ENCODE assay signal across 28 mouse cellular contexts in genomic region chr9:122067654-122068053, GRCm38 (mm10). TPM values are rescaled to one million over a fixed set of nuclear protein-coding genes. Genes with fewer than 3 reads are reported as not detected.
A peak's percentile ranks its signal among the peaks of the same experiment; 100 is the strongest.
DNase-seq lines count a peak whose midpoint lies in the region; ATAC-seq and TF ChIP-seq lines count a peak whose summit lies in the region.
"Had no signal": no experiment of that assay in that cellular context is flagged by ENCODE, and none has a peak within 500 bp of the region (broad histone marks: within the 10 kb centered on the region; RNA-seq: fewer than 3 reads in every experiment).

No protein-coding gene starts in this region.

- no peak for TF ChIP-seq CTCF in heart, adult 2 months (IDR thresholded peaks at IDR 0.05)
- TF ChIP-seq CTCF in lung, postnatal 0 days (IDR thresholded peaks at IDR 0.05): no peak

- intact Hi-C loops in heart, adult 2 months (cut with DNase I): loop anchor here (5.0 kb wide), 1 partner anchor 120 kb away; no protein-coding TSS in a partner anchor

- no peaks in the 10 kb centered on the region for H3K9me3 ChIP-seq in lung, postnatal 0 days (ENCODE audit: low read length)
- H3K9me3 ChIP-seq: forebrain, embryonic 13.5 days; heart, embryonic 13.5 days; hindbrain, embryonic 13.5 days; liver, embryonic 13.5 days; lung, embryonic 15.5 days had no signal

- peak; percentile 22; the same call in 1 of the 2 replicates for ATAC-seq in lung, postnatal 0 days
- ATAC-seq: forebrain, embryonic 13.5 days; intestine, embryonic 16.5 days; midbrain, embryonic 16.5 days had no signal

- DNase-seq in heart, adult 2 months: no peak
- DNase-seq in heart, adult 9 months (ENCODE audit: low spot score in 2 of 2): no peak
- peak; percentile 76 for DNase-seq in lung, postnatal 0 days (ENCODE audit: low spot score)
- no peak for DNase-seq in lung, adult 18-20 months
- peak; percentile 32 for DNase-seq in adipocyte (ENCODE audit: low spot score)
- peak; percentile 49 for DNase-seq in adrenal gland, postnatal 14 days
- DNase-seq: B cell, adult 2 months; cerebellum, adult 11 months; cerebellum, adult 9-10 months; cerebellum, postnatal 36 days; gastrocnemius, postnatal 14 days; heart, adult 11 months; kidney, adult 8-10 months; kidney, postnatal 4 days; left cerebral cortex, postnatal 4 days; liver, embryonic 13.5 days; right cerebral cortex, adult 18-20 months; spleen, adult 18-20 months; thymus, adult 2 months; thymus, postnatal 36 days had no signal

- H3K4me2 ChIP-seq in lung, postnatal 0 days (replicated peaks; ENCODE audit: low read depth, low read length): no peak overlapping the region
- H3K4me2 ChIP-seq: forebrain, embryonic 13.5 days; heart, embryonic 13.5 days; hindbrain, embryonic 13.5 days; liver, embryonic 13.5 days; lung, embryonic 15.5 days; midbrain, embryonic 11.5 days had no signal

- no peak overlapping the region for H3K4me3 ChIP-seq in heart, adult 2 months
- H3K4me3 ChIP-seq in lung, postnatal 0 days (ENCODE audit: low read depth, low read length): no peak overlapping the region
- H3K4me3 ChIP-seq: forebrain, embryonic 13.5 days; heart, embryonic 13.5 days; hindbrain, embryonic 13.5 days; liver, embryonic 13.5 days; lung, embryonic 15.5 days had no signal

- H3K9ac ChIP-seq in heart, adult 2 months (ENCODE audit: low read depth, low read length): no peak overlapping the region
- H3K9ac ChIP-seq in lung, postnatal 0 days (replicated peaks; ENCODE audit: low read depth): no peak overlapping the region
- H3K9ac ChIP-seq: forebrain, embryonic 13.5 days; heart, embryonic 13.5 days; hindbrain, embryonic 13.5 days; liver, embryonic 13.5 days; lung, embryonic 15.5 days had no signal

- 47% methylated on average over 2 of the region's 2 CpGs for WGBS in heart, adult 2 months
- 46% methylated on average over 2 of the region's 2 CpGs for WGBS in lung, postnatal 0 days

- no peak for TF ChIP-seq EP300 in heart, adult 2 months (IDR thresholded peaks at IDR 0.05; ENCODE audit: insufficient read depth, low read depth, low read length)
- TF ChIP-seq EP300 in lung, postnatal 0 days (IDR thresholded peaks at IDR 0.05): no peak

- H3K4me1 ChIP-seq in heart, adult 2 months (ENCODE audit: control insufficient read depth, insufficient read depth, low read length): peaks cover 30% of the 10 kb centered on the region
- peaks cover 13% of the 10 kb centered on the region; the same call in 1 of the 2 replicates for H3K4me1 ChIP-seq in lung, postnatal 0 days (ENCODE audit: insufficient read depth, low read depth, low read length)
- H3K4me1 ChIP-seq: forebrain, embryonic 13.5 days; hindbrain, embryonic 13.5 days; liver, embryonic 13.5 days had no signal

- peaks cover 5% of the 10 kb centered on the region; the same call in 1 of the 2 replicates for H3K36me3 ChIP-seq in heart, adult 2 months (ENCODE audit: control insufficient read depth, insufficient read depth, low read length)
- H3K36me3 ChIP-seq in lung, postnatal 0 days (ENCODE audit: insufficient read depth, low read length): no peaks in the 10 kb centered on the region
- H3K36me3 ChIP-seq: heart, embryonic 13.5 days; hindbrain, embryonic 13.5 days; liver, embryonic 13.5 days; lung, embryonic 15.5 days had no signal

- H3K79me2 ChIP-seq in heart, adult 2 months (replicated peaks; ENCODE audit: control insufficient read depth, insufficient read depth, low read length): no peaks in the 10 kb centered on the region

- no peak for TF ChIP-seq POLR2A in heart, adult 2 months (IDR thresholded peaks at IDR 0.05; ENCODE audit: insufficient read depth, low read depth, low read length)

- peak overlapping the region; percentile 89 for H3K27ac ChIP-seq in heart, adult 2 months
- H3K27ac ChIP-seq in lung, postnatal 0 days (ENCODE audit: low read length): peak overlapping the region; percentile 66
- H3K27ac ChIP-seq: forebrain, embryonic 13.5 days; heart, embryonic 13.5 days; hindbrain, embryonic 13.5 days; kidney, postnatal 0 days; liver, embryonic 13.5 days; lung, embryonic 15.5 days had no signal

- H3K27me3 ChIP-seq in heart, adult 2 months (ENCODE audit: control insufficient read depth, insufficient read depth, low read length): no peaks in the 10 kb centered on the region
- H3K27me3 ChIP-seq in lung, postnatal 0 days (replicated peaks; ENCODE audit: insufficient read depth, low read length): no peaks in the 10 kb centered on the region
- H3K27me3 ChIP-seq: forebrain, embryonic 13.5 days; heart, embryonic 13.5 days; hindbrain, embryonic 13.5 days; liver, embryonic 13.5 days; lung, embryonic 15.5 days had no signal

RNA-seq across cellular contexts. Expression of gene Snrk, which starts 49.4 kb away (rescaled TPM):
- 100 to 1,000 TPM; 142 to 163 TPM for total RNA-seq in heart, adult 2 months (2021)
- 68.0 and 89.8 TPM in 2 replicates for polyA plus RNA-seq in heart, adult 2 months (2012; rRNA removed)
- polyA plus RNA-seq in lung, postnatal 0 days (2015; fragmentation: Nextera tagmentation; extraction: Ambion mirVana): 93.6 and 100 TPM in 2 replicates
- total RNA-seq in adrenal gland, postnatal 14 days (2021): 275 and 291 TPM in 2 replicates

Comparison
In these comparisons a context has a peak if more than half of its experiments do, and no peak if none do; other contexts are left out.
1. DNase-seq: peak in lung, postnatal 0 days (single experiment), adipocyte (single experiment) and adrenal gland, postnatal 14 days (single experiment); none in heart, adult 2 months (0 of 2), heart, adult 9 months (0 of 2) and lung, adult 18-20 months (0 of 2).